Mouse (Mus musculus): ENCODE data around the gene H60b. TPM values are rescaled to one million over a fixed set of nuclear protein-coding genes. Genes with fewer than 3 reads are reported as not detected.

Gene H60b
- total RNA-seq, 2 experiments from 2014 or later, result 0.48 to 0.59 TPM

Other genes starting within 250 kb of the H60b start
- not detected for gene 4930444G20Rik, start 90.5 kb upstream of the H60b start, total RNA-seq (2021)
- 1 to 10 TPM; 9.7 to 9.9 TPM for gene E030030I06Rik, start 9.3 kb upstream of the H60b start, total RNA-seq (2021)
- gene Raet1e, start within 50 bp of the H60b start, total RNA-seq (2021), result 1 to 10 TPM; 2.7 to 3.2 TPM
- gene Raet1d, start 202.0 kb downstream of the H60b start, total RNA-seq (2021), result 1 to 10 TPM in 1 of 2 experiments, under 1 TPM in 1; 0.84 to 2.0 TPM